Mouse (Mus musculus) heart, postnatal 0 days (tissue): ENCODE data around the gene Cln3.

Experiments
- CTCF ChIP-seq: IDR thresholded peaks from 2 replicates; pipeline ENCODE4 v1.5.1; 2016; ENCODE audit warnings: antibody characterized with exemption, control low read depth, low read depth
- EP300 ChIP-seq: IDR thresholded peaks from 2 replicates; pipeline ENCODE4 v1.6.1; 2016; ENCODE audit warnings: antibody characterized with exemption, low read depth

DNA sequence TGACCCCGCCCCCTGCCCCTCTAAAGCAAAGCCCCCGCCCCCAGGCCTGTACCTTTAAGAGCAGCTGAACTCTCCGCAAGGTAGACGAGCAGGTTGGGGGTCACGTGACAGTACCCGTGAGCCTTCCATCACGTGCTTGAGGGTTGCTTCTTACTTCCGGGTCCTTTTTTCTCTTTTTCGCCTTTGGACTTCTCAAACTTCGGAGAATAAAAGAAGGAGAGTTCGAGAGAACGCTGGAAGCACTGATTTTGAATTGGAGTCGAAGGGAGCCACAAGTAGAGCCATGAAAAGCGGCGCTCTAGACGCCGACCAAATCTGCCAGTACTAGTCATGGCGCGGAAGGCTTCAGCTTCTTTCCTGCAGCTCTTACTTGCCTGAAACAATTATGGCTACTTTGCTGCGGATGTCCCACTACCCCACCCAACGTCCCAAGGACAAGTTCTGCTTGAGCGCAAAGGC lies 2.3 kb downstream of the Cln3 start:
- TF ChIP-seq CTCF (no peak), EP300 (no peak)
